Mouse (Mus musculus): ENCODE data around the gene Gm5737. TPM values are rescaled to one million over a fixed set of nuclear protein-coding genes. Genes with fewer than 3 reads are reported as not detected.

Gm5737 gene
- polyA plus RNA-seq, 1 experiment from 2014 or later, result not detected

GRCm38 (mm10) chr7:120803268-120803667 is 8.9 kb upstream of the Gm5737 start:
- no peaks in the 10 kb centered on the region for H3K27me3 ChIP-seq (ENCODE audit: insufficient read depth, low read length)
- no peak for TF ChIP-seq EP300 (IDR thresholded peaks at IDR 0.05; ENCODE audit: low read depth)
- no peak for TF ChIP-seq CTCF (IDR thresholded peaks at IDR 0.05; ENCODE audit: low read depth)
- H3K9me3 ChIP-seq (ENCODE audit: low read length), result no peaks in the 10 kb centered on the region
- H3K9ac ChIP-seq (replicated peaks), result no peak overlapping the region
- H3K4me3 ChIP-seq (ENCODE audit: low read depth, low read length), result no peak overlapping the region
- DNase-seq, result no peak
- no peaks in the 10 kb centered on the region for H3K36me3 ChIP-seq (replicated peaks; ENCODE audit: insufficient read depth, low read length)
- no peak overlapping the region for H3K27ac ChIP-seq (ENCODE audit: low read depth)
- H3K4me2 ChIP-seq (ENCODE audit: low read depth, low read length), result no peak overlapping the region
- no peaks in the 10 kb centered on the region for H3K4me1 ChIP-seq (ENCODE audit: insufficient read depth)
- 91% methylated on average over 2 of the region's 2 CpGs for WGBS (ENCODE audit: insufficient replicate concordance)
- no peak for ATAC-seq

GRCm38 (mm10) chr7:120809705-120810104 is 2.5 kb upstream of the Gm5737 start:
- Histone ChIP-seq H3K9ac (replicated peaks) (no peak overlapping the region), H3K4me2 (ENCODE audit: low read depth, low read length) (no peak overlapping the region), H3K4me3 (ENCODE audit: low read depth, low read length) (no peak overlapping the region), H3K27me3 (ENCODE audit: insufficient read depth, low read length) (peaks cover 7% of the 10 kb centered on the region; the same call in 1 of the 2 replicates), H3K27ac (ENCODE audit: low read depth) (no peak overlapping the region), H3K9me3 (ENCODE audit: low read length) (no peaks in the 10 kb centered on the region), H3K4me1 (ENCODE audit: insufficient read depth) (0 out of 2 replicates have a peak, but pooled peaks cover 3% of the 10 kb centered on the region), H3K36me3 (replicated peaks; ENCODE audit: insufficient read depth, low read length) (no peaks in the 10 kb centered on the region)
- no peak for TF ChIP-seq CTCF (IDR thresholded peaks at IDR 0.05; ENCODE audit: low read depth)
- TF ChIP-seq EP300 (IDR thresholded peaks at IDR 0.05; ENCODE audit: low read depth), result no peak
- ATAC-seq (no peak), DNase-seq (no peak)
- WGBS (ENCODE audit: insufficient replicate concordance), result 7% methylated on average over 20 of the region's 27 CpGs

- ATAC-seq (no peak), DNase-seq (no peak)
- WGBS (ENCODE audit: insufficient replicate concordance), result 78% methylated on average over 6 of the region's 6 CpGs
- no peak overlapping the region for H3K27ac ChIP-seq (ENCODE audit: low read depth)
- H3K4me3 ChIP-seq (ENCODE audit: low read depth, low read length), result no peak overlapping the region
- no peaks in the 10 kb centered on the region for H3K36me3 ChIP-seq (replicated peaks; ENCODE audit: insufficient read depth, low read length)
- H3K4me2 ChIP-seq (ENCODE audit: low read depth, low read length), result no peak overlapping the region
- TF ChIP-seq EP300 (IDR thresholded peaks at IDR 0.05; ENCODE audit: low read depth), result no peak
- no peak for TF ChIP-seq CTCF (IDR thresholded peaks at IDR 0.05; ENCODE audit: low read depth)
- H3K27me3 ChIP-seq (ENCODE audit: insufficient read depth, low read length), result no peaks in the 10 kb centered on the region
- H3K4me1 ChIP-seq (ENCODE audit: insufficient read depth), result no peaks in the 10 kb centered on the region
- H3K9ac ChIP-seq (replicated peaks), result no peak overlapping the region
- no peaks in the 10 kb centered on the region for H3K9me3 ChIP-seq (ENCODE audit: low read length)
These were observed 5.4 kb downstream of the Gm5737 start for GRCm38 (mm10) chr7:120817552-120817951.

GRCm38 (mm10) chr7:120819386-120819785 is 7.2 kb downstream of the Gm5737 start:
- Histone ChIP-seq H3K4me2 (ENCODE audit: low read depth, low read length) (no peak overlapping the region), H3K9ac (replicated peaks) (no peak overlapping the region), H3K9me3 (ENCODE audit: low read length) (no peaks in the 10 kb centered on the region), H3K27ac (ENCODE audit: low read depth) (no peak overlapping the region), H3K4me1 (ENCODE audit: insufficient read depth) (no peaks in the 10 kb centered on the region), H3K4me3 (ENCODE audit: low read depth, low read length) (no peak overlapping the region), H3K36me3 (replicated peaks; ENCODE audit: insufficient read depth, low read length) (no peaks in the 10 kb centered on the region), H3K27me3 (ENCODE audit: insufficient read depth, low read length) (no peaks in the 10 kb centered on the region)
- DNase-seq, result no peak
- WGBS (ENCODE audit: insufficient replicate concordance), result 88% methylated on average over 4 of the region's 4 CpGs
- ATAC-seq, result no peak
- TF ChIP-seq EP300 (IDR thresholded peaks at IDR 0.05; ENCODE audit: low read depth), result no peak
- TF ChIP-seq CTCF (IDR thresholded peaks at IDR 0.05; ENCODE audit: low read depth), result no peak

- H3K27me3 ChIP-seq (ENCODE audit: insufficient read depth, low read length), result no peaks in the 10 kb centered on the region
- no peak overlapping the region for H3K27ac ChIP-seq (ENCODE audit: low read depth)
- no peaks in the 10 kb centered on the region for H3K9me3 ChIP-seq (ENCODE audit: low read length)
- H3K4me1 ChIP-seq (ENCODE audit: insufficient read depth), result no peaks in the 10 kb centered on the region
- H3K9ac ChIP-seq (replicated peaks), result no peak overlapping the region
- TF ChIP-seq CTCF (IDR thresholded peaks at IDR 0.05; ENCODE audit: low read depth) (peak; percentile 93), EP300 (IDR thresholded peaks at IDR 0.05; ENCODE audit: low read depth) (no peak)
- no peak overlapping the region for H3K4me3 ChIP-seq (ENCODE audit: low read depth, low read length)
- DNase-seq, result peak; percentile 71
- no peaks in the 10 kb centered on the region for H3K36me3 ChIP-seq (replicated peaks; ENCODE audit: insufficient read depth, low read length)
- H3K4me2 ChIP-seq (ENCODE audit: low read depth, low read length), result no peak overlapping the region
- WGBS (ENCODE audit: insufficient replicate concordance), result 20% methylated on average over 5 of the region's 5 CpGs
- ATAC-seq, result peak; percentile 43; the same call in 1 of the 2 replicates
These were observed 11.1 kb downstream of the Gm5737 start for GRCm38 (mm10) chr7:120823248-120823647.

GRCm38 (mm10) chr7:120825097-120825496 is 12.9 kb downstream of the Gm5737 start:
- no peak for ATAC-seq
- 60% methylated on average over 2 of the region's 2 CpGs for WGBS (ENCODE audit: insufficient replicate concordance)

More at GRCm38 (mm10) chr7:120825097-120825496, 12.9 kb downstream of the Gm5737 start:
- no peaks in the 10 kb centered on the region for H3K9me3 ChIP-seq (ENCODE audit: low read length)
- H3K4me1 ChIP-seq (ENCODE audit: insufficient read depth), result no peaks in the 10 kb centered on the region
- DNase-seq, result no peak
- no peak overlapping the region for H3K27ac ChIP-seq (ENCODE audit: low read depth)
- H3K4me3 ChIP-seq (ENCODE audit: low read depth, low read length), result no peak overlapping the region
- no peak overlapping the region for H3K9ac ChIP-seq (replicated peaks)
- H3K36me3 ChIP-seq (replicated peaks; ENCODE audit: insufficient read depth, low read length), result no peaks in the 10 kb centered on the region
- no peak overlapping the region for H3K4me2 ChIP-seq (ENCODE audit: low read depth, low read length)
- H3K27me3 ChIP-seq (ENCODE audit: insufficient read depth, low read length), result peaks cover 8% of the 10 kb centered on the region; the same call in 1 of the 2 replicates
- no peak for TF ChIP-seq CTCF (IDR thresholded peaks at IDR 0.05; ENCODE audit: low read depth)
- no peak for TF ChIP-seq EP300 (IDR thresholded peaks at IDR 0.05; ENCODE audit: low read depth)

All from liver, postnatal 0 days (tissue).